Mouse (Mus musculus): ENCODE data around the gene Blzf1.

Blzf1 gene

GRCm38 (mm10) chr1:164307124-164307751 lies at the start of gene Blzf1:
Blzf1 (minus strand) TSS chr1:164307489.
- DNase-seq (ENCODE audit: extremely low spot score), result peak; percentile 96

- no peak for DNase-seq (ENCODE audit: extremely low spot score)
Observed at GRCm38 (mm10) chr1:164353443-164353842, 46.2 kb upstream of the Blzf1 start.

GRCm38 (mm10) chr1:164342161-164342560 lies 34.9 kb upstream of the Blzf1 start:
- DNase-seq (ENCODE audit: extremely low spot score), result no peak

DNA sequence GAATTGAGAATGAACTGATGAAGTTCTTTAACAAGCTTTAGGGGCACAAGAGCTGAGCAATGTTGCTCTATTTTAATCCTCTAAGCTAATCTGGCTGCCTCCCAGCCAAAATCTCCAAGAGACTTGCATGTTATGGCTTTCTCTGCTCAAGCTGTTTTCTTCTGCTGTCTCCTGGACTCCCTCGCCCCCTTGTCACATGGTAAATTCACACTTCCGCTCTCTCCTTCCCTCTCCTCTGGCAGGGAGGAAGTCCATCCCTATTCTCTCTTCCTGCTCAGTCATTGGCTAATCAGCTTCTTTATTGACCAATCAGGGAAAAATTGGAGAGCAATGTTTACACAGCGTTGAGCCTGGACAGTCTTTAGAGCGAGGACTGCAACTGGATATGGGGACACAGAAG lies 28.6 kb upstream of the Blzf1 start:
- no peak for DNase-seq (ENCODE audit: extremely low spot score)

DNA sequence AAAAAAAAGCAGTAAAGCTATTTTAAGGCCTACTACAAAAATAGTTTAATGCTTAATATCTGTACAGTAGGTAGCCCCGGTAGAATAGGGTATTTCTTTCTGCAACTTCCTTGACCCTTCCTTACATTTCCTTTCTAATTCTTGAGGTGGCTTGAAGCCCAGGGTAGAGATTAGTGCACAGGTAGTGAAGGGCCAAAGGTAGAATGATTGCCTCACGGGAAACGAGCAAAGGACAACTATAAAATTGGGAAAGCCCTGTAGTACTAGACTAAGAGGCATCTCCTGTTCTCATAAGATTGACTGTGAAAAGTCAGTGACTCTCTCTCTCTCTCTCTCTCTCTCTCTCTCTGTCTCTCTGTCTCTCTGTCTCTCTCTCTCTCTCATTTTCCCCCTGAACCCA lies 28.1 kb upstream of the Blzf1 start:
- DNase-seq (ENCODE audit: extremely low spot score), result no peak

DNA sequence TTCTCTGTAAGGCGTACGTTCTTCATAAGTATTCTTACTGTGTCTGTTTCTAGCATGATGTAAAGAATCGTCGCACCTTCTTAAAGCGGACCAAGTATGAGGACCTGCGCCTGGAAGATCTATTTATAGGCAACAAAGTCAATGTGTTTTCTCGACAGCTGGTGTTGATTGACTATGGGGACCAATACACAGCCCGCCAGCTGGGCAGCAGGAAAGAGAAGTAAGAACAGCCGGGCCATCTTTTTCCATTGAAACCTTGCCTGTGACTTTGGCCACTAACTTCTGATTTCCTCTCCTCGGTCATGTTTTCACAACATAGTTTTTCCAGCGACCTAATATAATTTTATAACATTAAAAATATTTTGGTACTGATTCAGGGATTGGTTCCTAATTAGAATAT lies 25.3 kb upstream of the Blzf1 start:
- DNase-seq (ENCODE audit: extremely low spot score), result no peak

DNA sequence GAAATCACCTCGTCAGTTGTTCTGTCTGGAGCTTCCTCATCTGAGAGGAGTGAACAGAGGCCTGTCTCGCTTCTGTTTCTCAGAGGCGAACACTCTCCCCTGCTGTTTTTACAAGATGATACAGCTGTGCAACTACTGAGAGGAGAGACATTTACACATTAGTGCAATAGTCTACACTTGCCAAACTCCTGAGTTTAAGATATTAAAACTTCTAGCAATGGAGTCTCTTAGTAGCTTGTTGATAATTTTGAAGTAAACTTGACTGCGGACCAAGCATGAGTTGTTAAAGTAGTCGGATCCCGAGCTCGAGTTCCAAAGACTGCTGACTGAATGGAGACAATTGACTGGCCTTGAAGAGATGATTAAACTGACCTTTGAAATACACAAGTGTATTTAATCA lies 20.5 kb upstream of the Blzf1 start:
- DNase-seq (ENCODE audit: extremely low spot score), result no peak

GRCm38 (mm10) chr1:164326600-164327155 lies 19.4 kb upstream of the Blzf1 start:
- DNase-seq (ENCODE audit: extremely low spot score), result no peak

DNA sequence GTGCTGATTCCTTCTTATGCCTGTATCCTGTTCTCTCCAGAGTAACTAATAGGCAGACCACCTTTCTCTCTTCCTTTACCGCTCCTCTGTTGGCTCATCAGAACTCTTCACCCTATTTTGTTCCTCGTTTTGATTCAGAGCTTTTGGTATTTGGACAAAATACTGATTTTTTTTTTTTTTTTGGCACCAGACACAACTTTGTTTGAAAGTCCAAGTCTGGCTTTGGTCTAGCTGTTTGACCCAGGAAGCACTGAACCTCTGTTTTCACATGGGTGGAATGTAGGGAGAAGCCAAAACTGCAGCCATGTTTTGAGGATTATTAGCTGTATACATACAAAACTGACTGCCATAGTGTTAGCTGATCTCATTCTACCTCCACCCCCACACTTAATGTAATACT lies 17.6 kb upstream of the Blzf1 start:
- no peak for DNase-seq (ENCODE audit: extremely low spot score)

- no peak for DNase-seq (ENCODE audit: extremely low spot score)
Observed at GRCm38 (mm10) chr1:164324221-164324620, 16.9 kb upstream of the Blzf1 start.

DNA sequence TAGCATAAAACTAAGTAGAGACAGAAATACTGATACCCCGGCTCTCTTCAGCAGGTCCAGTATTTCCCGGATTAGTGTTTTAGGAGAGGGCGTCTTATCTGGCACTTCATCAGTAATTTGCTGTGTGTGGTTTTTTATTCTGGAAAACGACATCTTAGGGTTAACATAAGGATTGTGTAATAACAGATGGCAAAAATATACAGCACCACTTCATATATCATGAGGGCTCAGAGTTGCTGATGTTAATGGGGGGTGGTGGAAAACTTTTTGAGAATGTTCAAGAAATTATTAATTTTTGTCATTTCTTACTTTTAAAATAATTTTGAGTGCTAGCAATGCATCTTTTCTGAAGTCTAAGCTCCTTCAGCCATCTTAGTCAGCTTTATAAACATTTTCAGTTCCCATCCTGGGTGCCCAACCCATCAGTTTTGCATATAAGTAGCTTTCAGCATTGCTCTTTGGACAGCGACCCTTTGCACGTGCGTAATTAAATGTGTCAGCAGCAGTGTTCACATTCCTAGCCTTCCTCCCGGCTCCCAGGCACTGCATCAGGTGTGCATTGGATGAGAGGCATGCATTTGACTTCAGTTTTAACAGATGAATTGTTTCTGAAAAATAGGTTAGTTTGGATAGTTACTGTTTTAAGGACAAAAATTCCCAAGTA lies 15.8 kb upstream of the Blzf1 start:
- no peak for DNase-seq (ENCODE audit: extremely low spot score)

DNA sequence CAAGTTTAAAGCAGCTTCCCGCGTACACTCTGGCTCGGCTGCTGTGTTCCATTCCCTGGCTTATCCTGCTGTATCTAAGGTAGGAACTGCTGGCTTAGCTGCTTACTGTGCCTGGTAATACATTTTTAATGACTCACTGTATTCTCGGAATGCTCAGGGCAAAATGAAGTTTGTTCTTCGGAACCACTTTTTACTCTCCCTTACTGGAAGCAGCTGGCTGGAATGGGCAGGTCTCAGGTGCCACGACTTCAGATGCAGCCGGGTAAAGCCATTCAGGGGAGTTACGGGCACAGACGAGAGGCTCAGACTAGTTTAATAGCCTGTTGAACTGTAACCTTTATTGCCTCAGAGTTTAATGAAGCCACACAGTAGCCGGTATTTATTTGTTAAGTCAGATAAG lies 14.1 kb upstream of the Blzf1 start:
- DNase-seq (ENCODE audit: extremely low spot score), result no peak

- DNase-seq (ENCODE audit: extremely low spot score), result no peak
Observed at GRCm38 (mm10) chr1:164320731-164321130, 13.4 kb upstream of the Blzf1 start.

- no peak for DNase-seq (ENCODE audit: extremely low spot score)
Observed at GRCm38 (mm10) chr1:164319542-164320140, 12.4 kb upstream of the Blzf1 start.

DNA sequence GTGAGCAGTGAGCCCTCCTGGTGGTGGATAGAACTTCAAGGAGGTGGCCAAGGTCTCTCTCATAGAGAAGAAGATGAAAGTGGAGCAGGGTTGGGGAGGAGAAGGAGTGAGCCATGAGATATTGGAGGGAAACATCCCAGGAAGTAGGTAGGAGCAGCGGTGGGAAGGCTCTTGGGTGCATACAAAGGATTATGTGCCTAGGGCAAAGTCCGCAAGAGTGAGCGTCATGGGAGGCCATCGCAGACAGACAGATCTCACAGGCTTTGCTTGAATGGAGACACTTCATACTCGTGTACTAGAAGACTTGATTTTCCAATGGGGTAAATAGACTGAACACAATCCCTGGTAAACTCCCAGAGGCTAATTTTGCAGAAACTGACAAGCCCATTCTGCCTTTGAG lies 11.2 kb upstream of the Blzf1 start:
- no peak for DNase-seq (ENCODE audit: extremely low spot score)

- DNase-seq (ENCODE audit: extremely low spot score), result no peak
Observed at GRCm38 (mm10) chr1:164317261-164317660, 10.0 kb upstream of the Blzf1 start.

- DNase-seq (ENCODE audit: extremely low spot score), result peak; percentile 71
Observed at GRCm38 (mm10) chr1:164316697-164317096, 9.4 kb upstream of the Blzf1 start.

DNA sequence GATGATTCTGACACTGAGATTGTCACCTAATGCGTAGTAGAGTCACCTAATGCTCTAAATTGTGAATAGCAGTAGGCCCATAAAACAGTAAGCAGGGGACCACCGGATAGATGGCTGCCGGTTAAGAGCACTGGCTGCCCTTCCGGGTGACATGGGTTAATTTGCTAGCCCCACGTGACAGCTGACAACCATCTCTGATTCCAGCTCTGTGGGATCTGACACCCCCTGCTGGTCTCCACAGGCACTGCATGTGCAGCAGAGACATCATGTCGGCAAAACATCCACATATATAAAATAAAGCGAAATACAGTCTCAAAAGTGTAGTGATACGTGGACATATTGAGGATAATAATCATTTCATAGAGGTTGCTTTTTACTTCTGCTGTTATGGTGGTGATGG lies 8.0 kb upstream of the Blzf1 start:
- DNase-seq (ENCODE audit: extremely low spot score), result no peak

DNA sequence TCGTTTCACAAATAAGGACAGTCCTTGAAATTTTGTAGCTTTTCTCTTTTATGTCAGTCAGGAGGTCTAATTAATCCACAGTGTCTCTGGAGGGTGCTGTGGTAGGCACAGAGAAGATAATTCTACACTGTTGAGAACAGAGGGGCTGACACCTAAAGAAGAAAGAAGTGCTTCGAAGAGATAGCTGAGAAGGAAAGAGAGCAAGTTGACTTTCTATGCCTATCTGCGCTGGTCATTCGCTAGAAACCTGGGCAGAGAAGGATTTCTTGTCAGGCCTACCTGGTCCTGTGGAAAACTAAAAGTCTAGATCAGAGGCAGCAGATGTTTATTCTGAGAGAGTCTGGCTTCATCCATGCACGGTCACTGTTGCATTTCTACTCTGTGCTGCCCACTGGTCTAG lies 6.8 kb upstream of the Blzf1 start:
- no peak for DNase-seq (ENCODE audit: extremely low spot score)

DNA sequence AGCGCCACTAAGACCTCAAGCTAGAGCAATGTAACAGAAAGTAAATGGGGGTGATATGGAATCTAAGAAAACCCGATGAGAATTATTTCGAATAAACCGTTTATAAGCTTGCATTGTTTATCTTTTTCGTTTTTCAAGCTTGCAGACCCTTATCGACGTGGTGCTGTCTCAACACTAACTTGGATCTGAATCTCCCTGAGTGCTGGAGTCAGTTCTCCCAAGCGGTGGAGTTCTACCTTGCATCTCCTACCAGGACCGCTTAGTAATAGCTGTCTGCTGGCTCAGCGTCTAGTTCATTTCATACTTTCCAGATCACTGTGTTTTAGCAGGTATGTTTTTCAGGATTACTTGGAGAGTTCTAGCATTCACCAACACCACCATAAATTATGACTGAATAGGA lies 633 bp upstream of the Blzf1 start:
- no peak for DNase-seq (ENCODE audit: extremely low spot score)

DNA sequence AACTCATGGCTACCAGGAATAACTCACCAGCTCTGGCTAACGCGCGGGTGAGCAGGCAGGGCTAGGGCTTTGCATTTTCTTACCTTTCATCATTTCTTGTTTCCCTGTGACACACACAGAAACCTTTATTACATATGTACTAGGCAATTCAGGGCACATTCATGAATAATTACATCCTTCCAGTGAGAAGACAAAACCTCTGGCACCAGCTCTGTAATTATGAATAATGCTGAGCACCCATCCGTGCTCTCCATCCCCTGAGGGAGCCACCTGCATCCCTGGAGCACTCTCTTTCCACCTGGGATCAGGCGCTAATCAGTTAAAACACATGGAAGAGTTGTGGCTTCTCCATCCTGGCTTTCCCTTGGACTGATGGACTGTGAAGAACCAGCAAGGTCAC lies 3.5 kb downstream of the Blzf1 start, which contains the start of gene Nme7:
Nme7 (plus strand) TSS at position 301 of the 400 bp plus-strand sequence.
- DNase-seq (ENCODE audit: extremely low spot score), result no peak

DNA sequence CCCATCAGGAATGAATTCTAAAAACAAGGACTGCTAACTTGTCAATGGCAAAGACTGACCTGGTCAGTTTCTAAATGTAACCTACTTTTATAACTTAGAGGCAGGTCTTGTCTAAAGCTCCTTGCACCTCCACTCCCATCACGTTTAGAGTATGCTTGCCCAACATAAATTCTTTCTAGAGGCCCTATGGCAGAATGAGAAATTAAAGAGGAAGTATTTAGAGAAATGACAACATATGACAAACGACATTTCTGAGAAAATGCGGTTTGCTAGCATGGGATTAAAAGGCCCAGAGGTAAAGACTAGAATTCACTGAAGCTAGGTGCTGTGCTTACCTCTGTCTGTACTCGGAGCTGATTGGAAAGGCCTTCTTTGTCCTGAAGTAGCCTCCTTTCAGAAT lies 5.3 kb downstream of the Blzf1 start:
- DNase-seq (ENCODE audit: extremely low spot score), result no peak

DNA sequence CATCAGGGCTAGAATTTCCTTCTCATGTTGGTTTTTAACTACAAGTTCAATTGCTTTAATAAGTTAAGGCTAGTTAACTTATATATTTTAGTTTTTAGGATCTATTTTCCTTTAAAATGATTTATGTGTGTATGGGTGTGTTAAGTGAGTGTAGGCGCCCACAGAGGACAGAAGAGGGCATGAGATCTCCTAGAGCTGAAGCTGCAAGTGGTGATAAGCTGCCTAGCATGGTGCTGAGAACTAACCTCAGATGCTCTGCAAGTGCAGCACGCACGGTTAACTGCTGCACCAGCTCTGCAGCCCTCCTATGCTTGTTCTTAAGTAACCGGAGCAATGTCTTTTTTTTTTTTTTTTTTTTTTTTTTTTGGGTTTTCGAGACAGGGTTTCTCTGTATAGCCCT lies 10.8 kb downstream of the Blzf1 start:
- DNase-seq (ENCODE audit: extremely low spot score), result no peak

All from embryo, embryonic 9.5 days (tissue).